Mouse (Mus musculus) stomach, postnatal 0 days (tissue): ENCODE measurements around the gene Fyb2.

Experiments
- CTCF ChIP-seq: IDR thresholded peaks from 2 replicates; pipeline ENCODE4 v1.5.1; 2016; ENCODE audit warnings: antibody characterized with exemption, low read depth, mild to moderate bottlenecking, moderate library complexity
- EP300 ChIP-seq: optimal IDR thresholded peaks from 2 replicates; pipeline ENCODE3; 2016; ENCODE audit warnings: antibody characterized with exemption

DNA sequence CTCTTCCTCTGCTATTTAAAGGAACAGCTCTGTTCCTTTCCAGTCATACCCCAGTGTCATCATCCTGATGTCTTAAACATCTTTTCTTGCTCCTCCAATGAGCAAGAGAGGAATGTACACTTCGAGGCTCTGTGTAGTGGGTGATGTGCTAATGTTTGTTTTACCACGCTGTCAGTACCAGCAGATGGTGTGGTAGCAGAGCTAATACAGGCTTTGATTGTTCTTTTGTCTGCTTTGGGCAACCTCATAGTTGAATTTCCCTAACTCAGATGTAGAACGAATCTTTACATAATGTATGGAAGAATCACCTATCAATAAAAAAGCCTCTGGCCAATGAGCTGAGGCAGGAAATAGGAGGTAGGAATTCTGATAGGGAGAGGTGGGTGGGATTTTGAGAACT, 36.0 kb downstream of the Fyb2 start:
- TF ChIP-seq EP300 (no peak), CTCF (no peak)
